Mouse (Mus musculus) liver, postnatal 0 days (tissue): ENCODE measurements around the gene Zfp866. TPM values are rescaled to one million over a fixed set of nuclear protein-coding genes. Genes with fewer than 3 reads are reported as not detected.

Source experiments
- ATAC-seq: fragments of 200-750 bp; cut with Nextera tagmentation; 2 replicates; pipeline ENCODE4 v1.8.0; 2017; ENCODE audit warnings: mild to moderate bottlenecking, moderate library complexity
- DNase-seq: peaks from one replicate; pipeline ENCODE4 v3.0.0-alpha.2; 2016
- H3K27ac ChIP-seq: fragments of 300-500 bp; sonication (generic); 2 replicates; pipeline ENCODE4 v1.5.1; 2014; ENCODE audit warnings: antibody characterized with exemption, moderate library complexity, mild to moderate bottlenecking, low read depth
- H3K27me3 ChIP-seq: fragments of 300-500 bp; sonication (generic); 2 replicates; pipeline ENCODE4 v1.6.1; 2014; ENCODE audit warnings: low read length, control low read depth, mixed read lengths; ENCODE audit not compliant: insufficient read depth
- H3K36me3 ChIP-seq: fragments of 300-500 bp; sonication (generic); replicated peaks from 2 replicates; pipeline ENCODE4 v1.6.1; 2014; ENCODE audit warnings: mild to moderate bottlenecking, control low read depth, low read length, moderate library complexity, mixed read lengths; ENCODE audit not compliant: insufficient read depth
- H3K4me1 ChIP-seq: fragments of 300-500 bp; sonication (generic); 2 replicates; pipeline ENCODE4 v1.6.1; 2014; ENCODE audit warnings: antibody characterized with exemption, mild to moderate bottlenecking, control low read depth; ENCODE audit not compliant: insufficient read depth
- H3K4me2 ChIP-seq: fragments of 300-500 bp; sonication (generic); 2 replicates; pipeline ENCODE4 v1.6.1; 2014; ENCODE audit warnings: low read depth, mild to moderate bottlenecking, low read length, moderate library complexity, mixed read lengths
- H3K4me3 ChIP-seq: fragments of 300-500 bp; sonication (generic); 2 replicates; pipeline ENCODE4 v1.5.1; 2014; ENCODE audit warnings: low read depth, low read length
- H3K9ac ChIP-seq: fragments of 300-500 bp; sonication (generic); replicated peaks from 2 replicates; pipeline ENCODE4 v1.6.1; 2014; ENCODE audit warnings: mild to moderate bottlenecking, moderate library complexity
- H3K9me3 ChIP-seq: fragments of 300-500 bp; sonication (generic); 2 replicates; pipeline ENCODE4 v1.6.1; 2016; ENCODE audit warnings: mild to moderate bottlenecking, control low read depth, low read length, mixed read lengths
- CTCF ChIP-seq: sonication (generic); IDR thresholded peaks from 2 replicates; pipeline ENCODE4 v1.5.1; 2016; ENCODE audit warnings: antibody characterized with exemption, low read depth
- EP300 ChIP-seq: IDR thresholded peaks from 2 replicates; pipeline ENCODE4 v1.6.1; 2016; ENCODE audit warnings: antibody characterized with exemption, low read depth, mild to moderate bottlenecking
- WGBS: fragments of 180-500 bp; shearing (Covaris S2); extraction: QIAGEN DNeasy Blood & Tissue Kit; methylation state at CpG from one replicate; pipeline ENCODE4 v1.1.7; 2014; ENCODE audit not compliant: insufficient replicate concordance; 5-methylcytosine and 5-hydroxymethylcytosine counted together
- polyA plus RNA-seq: library from polyadenylated mRNA; unstranded; fragments of >200 nt; fragmentation: Nextera tagmentation; extraction: Ambion mirVana; gene quantifications from 2 replicates; pipeline ENCODE4 v1.2.1, GENCODE M21; 2015

Gene Zfp866
- polyA plus RNA-seq, 1 experiment from 2014 or later = 4.6 TPM

GRCm38 (mm10) chr8:69777111-69777510 lies 13.9 kb downstream of the Zfp866 start:
- Histone ChIP-seq H3K4me1 (peaks cover 13% of the 10 kb centered on the region), H3K4me2 (no peak overlapping the region), H3K36me3 (no peaks in the 10 kb centered on the region), H3K9me3 (no peaks in the 10 kb centered on the region), H3K27ac (no peak overlapping the region), H3K27me3 (no peaks in the 10 kb centered on the region), H3K4me3 (no peak overlapping the region), H3K9ac (no peak overlapping the region)
- DNase-seq (no peak), ATAC-seq (no peak)
- WGBS = 61% methylated on average over 11 of the region's 12 CpGs
- no peak for TF ChIP-seq EP300
- no peak for TF ChIP-seq CTCF

- H3K36me3 ChIP-seq = no peaks in the 10 kb centered on the region
- no peak for TF ChIP-seq EP300
- no peaks in the 10 kb centered on the region for H3K27me3 ChIP-seq
- ATAC-seq (no peak), DNase-seq (no peak)
- no peaks in the 10 kb centered on the region for H3K9me3 ChIP-seq
- 48% methylated on average over 2 of the region's 2 CpGs for WGBS
- H3K9ac ChIP-seq = peak overlapping the region; percentile 81; the same call in 1 of the 2 replicates
- H3K4me2 ChIP-seq = peak overlapping the region; percentile 60
- H3K4me1 ChIP-seq = peaks cover 13% of the 10 kb centered on the region
- H3K27ac ChIP-seq = peak overlapping the region; percentile 98; the same call in 1 of the 2 replicates
- H3K4me3 ChIP-seq = peak overlapping the region; percentile 75
Measured at GRCm38 (mm10) chr8:69775149-69775534, 15.8 kb downstream of the Zfp866 start.

GRCm38 (mm10) chr8:69774503-69775148 lies 16.4 kb downstream of the Zfp866 start, which contains the start of gene Gm20422:
Gene Gm20422 (minus strand): TSS chr8:69774886.
- Histone ChIP-seq H3K4me2 (peak within 1 kb of the TSS; percentile 75), H3K27me3 (no peaks in the 10 kb centered on the region), H3K9ac (peak within 1 kb of the TSS; percentile 81), H3K4me3 (peak within 1 kb of the TSS; percentile 75), H3K27ac (peak within 1 kb of the TSS; percentile 98), H3K9me3 (no peaks in the 10 kb centered on the region), H3K36me3 (peaks cover under 1% of the 10 kb centered on the region; the same call in 1 of the 2 replicates), H3K4me1 (peaks cover 13% of the 10 kb centered on the region)
- ATAC-seq = peak; percentile 99
- peak; percentile 91 for DNase-seq
- WGBS = 0% methylated on average over 41 of the region's 41 CpGs
- TF ChIP-seq EP300 (no peak), CTCF (no peak)

- ATAC-seq = no peak
- 81% methylated on average over 2 of the region's 2 CpGs for WGBS
- TF ChIP-seq CTCF (no peak), EP300 (no peak)
- peaks cover 20% of the 10 kb centered on the region for H3K36me3 ChIP-seq
- no peak overlapping the region for H3K4me2 ChIP-seq
- no peak for DNase-seq
- H3K9ac ChIP-seq = no peak overlapping the region
- no peak overlapping the region for H3K27ac ChIP-seq
- no peak overlapping the region for H3K4me3 ChIP-seq
- no peaks in the 10 kb centered on the region for H3K27me3 ChIP-seq
- H3K4me1 ChIP-seq = peaks cover 13% of the 10 kb centered on the region
- H3K9me3 ChIP-seq = peaks cover 6% of the 10 kb centered on the region; the same call in 1 of the 2 replicates
Measured at GRCm38 (mm10) chr8:69772106-69772505, 18.9 kb downstream of the Zfp866 start.

- Histone ChIP-seq H3K27me3 (no peaks in the 10 kb centered on the region), H3K36me3 (peaks cover 29% of the 10 kb centered on the region), H3K9ac (no peak overlapping the region), H3K27ac (0 out of 2 replicates have a peak overlapping the region, but pooled peaks have one; percentile 22), H3K4me2 (no peak overlapping the region), H3K4me3 (no peak overlapping the region), H3K4me1 (peaks cover 13% of the 10 kb centered on the region), H3K9me3 (peaks cover 11% of the 10 kb centered on the region)
- TF ChIP-seq CTCF (no peak), EP300 (no peak)
- ATAC-seq (no peak), DNase-seq (no peak)
- WGBS = 69% methylated on average over 9 of the region's 9 CpGs
Measured at GRCm38 (mm10) chr8:69771221-69771620, 19.8 kb downstream of the Zfp866 start.

GRCm38 (mm10) chr8:69761814-69762445 lies 29.0 kb downstream of the Zfp866 start:
- H3K4me2 ChIP-seq = no peak overlapping the region
- no peaks in the 10 kb centered on the region for H3K27me3 ChIP-seq
- H3K9me3 ChIP-seq = peaks cover 9% of the 10 kb centered on the region
- no peak overlapping the region for H3K27ac ChIP-seq
- no peaks in the 10 kb centered on the region for H3K4me1 ChIP-seq
- no peak overlapping the region for H3K4me3 ChIP-seq
- no peak for ATAC-seq
- H3K36me3 ChIP-seq = peaks cover 60% of the 10 kb centered on the region
- WGBS = 88% methylated on average over 4 of the region's 4 CpGs
- H3K9ac ChIP-seq = no peak overlapping the region
- TF ChIP-seq CTCF (no peak), EP300 (no peak)
- no peak for DNase-seq
